Mouse (Mus musculus): Measurements from ENCODE around the gene Ankar. TPM values are rescaled to one million over a fixed set of nuclear protein-coding genes. Genes with fewer than 3 reads are reported as not detected.

Ankar gene
- polyA plus RNA-seq, 1 experiment from 2014 or later: not detected

DNA sequence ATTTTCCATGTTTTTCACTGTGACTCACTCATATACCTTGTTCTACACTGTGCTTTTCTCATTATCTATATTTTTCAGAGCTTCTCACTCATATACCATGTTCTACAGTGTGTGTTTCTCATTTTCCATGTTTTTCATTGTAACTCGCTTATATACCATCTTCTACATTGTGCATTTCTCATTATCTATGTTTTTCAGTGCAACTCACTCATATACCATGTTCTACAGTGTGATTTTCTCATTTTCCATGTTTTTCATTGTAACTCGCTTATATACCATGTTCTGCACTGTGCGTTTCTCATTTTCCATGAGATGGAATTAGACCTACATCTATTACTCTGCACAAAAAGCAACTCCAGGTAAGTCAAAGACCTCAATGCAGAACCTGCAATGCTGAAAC lies 4.1 kb downstream of the Ankar start:
- WGBS: 52% methylated on average over 3 of the region's 3 CpGs
- DNase-seq (ENCODE audit: low spot score): no peak
- no peaks in the 10 kb centered on the region for H3K4me1 ChIP-seq (replicated peaks; ENCODE audit: control insufficient read depth, insufficient read depth, low read length)
- no peaks in the 10 kb centered on the region for H3K27me3 ChIP-seq (ENCODE audit: control insufficient read depth, insufficient read depth, low read length)
- no peak overlapping the region for H3K27ac ChIP-seq (ENCODE audit: low read depth, low read length)
- no peak overlapping the region for H3K4me2 ChIP-seq (ENCODE audit: low read depth, low read length, severe bottlenecking)
- no peak overlapping the region for H3K4me3 ChIP-seq (ENCODE audit: low read depth, low read length)
- no peaks in the 10 kb centered on the region for H3K9me3 ChIP-seq (ENCODE audit: control insufficient read depth, low read length)
- no peaks in the 10 kb centered on the region for H3K36me3 ChIP-seq (ENCODE audit: control insufficient read depth, insufficient read depth, low read length)
- ATAC-seq (replicated peaks; ENCODE audit: low FRiP score): no peak
- no peak overlapping the region for H3K9ac ChIP-seq (ENCODE audit: low read length)

GRCm38 (mm10) chr1:72673070-72673469 lies 27.3 kb downstream of the Ankar start:
- Histone ChIP-seq H3K4me3 (ENCODE audit: low read depth, low read length) (no peak overlapping the region), H3K27ac (ENCODE audit: low read depth, low read length) (no peak overlapping the region), H3K9ac (ENCODE audit: low read length) (no peak overlapping the region), H3K4me2 (ENCODE audit: low read depth, low read length, severe bottlenecking) (no peak overlapping the region), H3K27me3 (ENCODE audit: control insufficient read depth, insufficient read depth, low read length) (no peaks in the 10 kb centered on the region), H3K9me3 (ENCODE audit: control insufficient read depth, low read length) (no peaks in the 10 kb centered on the region), H3K36me3 (ENCODE audit: control insufficient read depth, insufficient read depth, low read length) (no peaks in the 10 kb centered on the region), H3K4me1 (replicated peaks; ENCODE audit: control insufficient read depth, insufficient read depth, low read length) (no peaks in the 10 kb centered on the region)
- DNase-seq (ENCODE audit: low spot score): no peak
- ATAC-seq (replicated peaks; ENCODE audit: low FRiP score): no peak
- WGBS: 54% methylated on average over 3 of the region's 3 CpGs

DNA sequence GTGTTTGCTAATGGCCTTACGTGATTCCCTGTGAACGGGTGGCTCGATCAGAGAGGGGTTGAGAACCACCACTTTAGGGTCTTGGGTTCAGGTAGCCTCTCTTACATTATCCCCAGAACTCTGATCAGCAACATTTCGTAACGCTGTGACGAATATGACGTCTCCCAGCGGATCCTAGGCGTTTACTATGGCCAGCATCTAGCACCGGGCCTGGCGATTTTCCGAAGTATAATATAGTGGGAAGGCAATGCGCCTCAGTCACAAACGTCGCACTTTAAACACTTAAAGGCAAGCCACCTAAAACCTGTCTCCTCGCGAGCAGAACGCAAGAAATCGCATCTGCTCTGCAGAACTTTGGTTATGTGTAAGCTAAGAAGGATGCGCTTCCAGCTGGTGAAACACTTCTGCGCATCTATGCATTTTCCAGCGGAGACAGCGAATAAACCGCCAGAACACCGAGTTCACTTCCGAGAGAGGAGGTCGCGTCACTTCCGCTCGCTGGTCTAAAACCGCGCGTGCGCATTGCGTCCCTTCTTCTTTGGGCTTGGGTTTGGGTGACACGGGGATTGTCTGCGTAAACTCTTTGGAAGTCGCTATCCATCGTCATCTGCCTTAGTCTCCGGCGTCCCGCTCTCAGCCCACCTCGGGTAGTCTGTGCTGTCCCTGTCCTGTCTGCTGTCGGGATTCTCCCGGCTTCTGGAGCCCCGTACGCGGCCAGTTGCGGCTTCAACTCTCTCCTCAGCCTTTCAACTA lies 59.5 kb downstream of the Ankar start:
- no peaks in the 10 kb centered on the region for H3K27me3 ChIP-seq (ENCODE audit: control insufficient read depth, insufficient read depth, low read length)
- 39% methylated on average over 49 of the region's 49 CpGs for WGBS
- DNase-seq (ENCODE audit: low spot score): peak; percentile 85
- H3K36me3 ChIP-seq (ENCODE audit: control insufficient read depth, insufficient read depth, low read length): no peaks in the 10 kb centered on the region
- H3K9me3 ChIP-seq (ENCODE audit: control insufficient read depth, low read length): no peaks in the 10 kb centered on the region
- peak overlapping the region; percentile 22 for H3K4me3 ChIP-seq (ENCODE audit: low read depth, low read length)
- H3K4me2 ChIP-seq (ENCODE audit: low read depth, low read length, severe bottlenecking): peak overlapping the region; percentile 55
- no peak overlapping the region for H3K27ac ChIP-seq (ENCODE audit: low read depth, low read length)
- no peaks in the 10 kb centered on the region for H3K4me1 ChIP-seq (replicated peaks; ENCODE audit: control insufficient read depth, insufficient read depth, low read length)
- no peak overlapping the region for H3K9ac ChIP-seq (ENCODE audit: low read length)
- no peak; the same call in 1 of the 2 replicates for ATAC-seq (replicated peaks; ENCODE audit: low FRiP score)

DNA sequence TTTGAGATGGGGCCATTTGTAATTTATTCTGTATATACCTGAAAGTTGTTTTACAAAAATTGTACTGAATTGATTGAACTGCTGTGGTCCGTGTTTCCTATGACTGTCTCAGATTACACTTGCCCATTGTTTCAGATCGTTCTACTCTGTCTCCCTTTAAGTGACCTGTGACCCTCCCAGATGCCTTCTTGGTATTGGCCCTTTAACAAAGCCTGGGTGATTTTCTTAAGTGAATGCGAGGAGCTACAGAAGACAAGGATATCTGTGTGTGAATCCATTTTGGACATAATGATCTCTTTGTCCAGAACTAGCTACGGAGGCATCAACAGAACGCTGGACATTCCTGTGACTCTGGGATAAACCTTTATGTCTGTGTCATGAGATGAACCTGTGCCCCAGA lies 65.2 kb downstream of the Ankar start:
- no peak overlapping the region for H3K4me2 ChIP-seq (ENCODE audit: low read depth, low read length, severe bottlenecking)
- no peaks in the 10 kb centered on the region for H3K9me3 ChIP-seq (ENCODE audit: control insufficient read depth, low read length)
- ATAC-seq (replicated peaks; ENCODE audit: low FRiP score) (no peak), DNase-seq (ENCODE audit: low spot score) (no peak)
- no peak overlapping the region for H3K27ac ChIP-seq (ENCODE audit: low read depth, low read length)
- no peak overlapping the region for H3K4me3 ChIP-seq (ENCODE audit: low read depth, low read length)
- no peak overlapping the region for H3K9ac ChIP-seq (ENCODE audit: low read length)
- 27% methylated on average over 5 of the region's 5 CpGs for WGBS
- no peaks in the 10 kb centered on the region for H3K4me1 ChIP-seq (replicated peaks; ENCODE audit: control insufficient read depth, insufficient read depth, low read length)
- H3K36me3 ChIP-seq (ENCODE audit: control insufficient read depth, insufficient read depth, low read length): no peaks in the 10 kb centered on the region
- H3K27me3 ChIP-seq (ENCODE audit: control insufficient read depth, insufficient read depth, low read length): no peaks in the 10 kb centered on the region

GRCm38 (mm10) chr1:72612172-72612571 lies 88.2 kb downstream of the Ankar start:
- Histone ChIP-seq H3K36me3 (ENCODE audit: control insufficient read depth, insufficient read depth, low read length) (peaks cover 6% of the 10 kb centered on the region; the same call in 1 of the 2 replicates), H3K9me3 (ENCODE audit: control insufficient read depth, low read length) (no peaks in the 10 kb centered on the region), H3K4me3 (ENCODE audit: low read depth, low read length) (no peak overlapping the region), H3K27me3 (ENCODE audit: control insufficient read depth, insufficient read depth, low read length) (no peaks in the 10 kb centered on the region), H3K4me1 (replicated peaks; ENCODE audit: control insufficient read depth, insufficient read depth, low read length) (no peaks in the 10 kb centered on the region), H3K27ac (ENCODE audit: low read depth, low read length) (no peak overlapping the region), H3K9ac (ENCODE audit: low read length) (no peak overlapping the region), H3K4me2 (ENCODE audit: low read depth, low read length, severe bottlenecking) (no peak overlapping the region)
- no peak for ATAC-seq (replicated peaks; ENCODE audit: low FRiP score)
- 90% methylated on average over 6 of the region's 6 CpGs for WGBS
- no peak for DNase-seq (ENCODE audit: low spot score)

DNA sequence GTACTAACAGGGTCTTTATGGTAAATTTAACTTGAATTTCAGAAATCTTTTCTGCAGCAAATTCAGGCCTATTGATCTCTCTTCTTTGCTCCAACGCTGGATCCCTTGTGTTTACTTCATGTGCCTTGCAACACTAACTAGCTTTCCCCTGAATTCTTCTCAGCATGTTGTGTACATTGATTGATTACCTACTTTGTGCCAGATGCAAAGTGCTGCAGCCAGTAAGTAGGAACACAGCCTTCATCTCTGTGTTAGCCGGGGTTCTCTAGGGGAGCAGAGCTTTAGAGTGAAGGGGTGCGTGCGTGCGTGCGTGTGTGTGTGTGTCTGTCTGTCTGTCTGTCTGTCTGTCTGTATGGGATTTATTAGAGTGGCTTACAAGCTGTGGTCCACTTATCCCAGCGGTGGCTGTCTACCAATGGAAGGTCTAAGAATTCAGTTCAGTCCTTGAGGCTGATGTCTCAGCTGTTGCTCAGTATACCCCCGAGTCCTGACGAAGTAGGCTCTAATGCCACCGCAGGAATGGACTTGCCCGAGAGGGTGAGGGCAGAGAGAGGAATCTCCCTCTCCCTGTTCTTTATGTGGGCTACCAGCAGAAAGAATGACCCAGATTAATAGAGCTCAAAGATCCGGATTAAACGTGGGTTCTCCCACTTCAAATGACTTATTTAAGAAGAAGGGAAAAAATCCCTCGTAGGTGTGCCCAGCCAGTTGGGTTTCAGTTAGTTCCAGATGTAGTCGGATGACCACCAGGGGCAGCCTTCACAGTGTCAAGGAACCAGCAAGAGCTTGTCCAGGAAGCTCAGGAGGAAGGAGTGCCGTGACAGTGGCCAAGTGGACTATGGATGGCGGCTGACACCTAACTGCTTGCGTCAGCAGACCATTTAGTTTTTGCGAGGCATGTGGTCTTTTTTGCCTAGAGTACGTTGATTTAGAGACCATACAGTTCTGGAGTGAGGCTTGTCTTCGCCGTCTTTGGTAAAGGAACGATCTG lies 90.2 kb downstream of the Ankar start:
- Histone ChIP-seq H3K36me3 (ENCODE audit: control insufficient read depth, insufficient read depth, low read length) (peaks cover 3% of the 10 kb centered on the region; the same call in 1 of the 2 replicates), H3K4me2 (ENCODE audit: low read depth, low read length, severe bottlenecking) (no peak overlapping the region), H3K4me3 (ENCODE audit: low read depth, low read length) (no peak overlapping the region), H3K9ac (ENCODE audit: low read length) (no peak overlapping the region), H3K27ac (ENCODE audit: low read depth, low read length) (no peak overlapping the region), H3K9me3 (ENCODE audit: control insufficient read depth, low read length) (no peaks in the 10 kb centered on the region), H3K4me1 (replicated peaks; ENCODE audit: control insufficient read depth, insufficient read depth, low read length) (peaks cover 2% of the 10 kb centered on the region; the same call in 1 of the 2 replicates), H3K27me3 (ENCODE audit: control insufficient read depth, insufficient read depth, low read length) (no peaks in the 10 kb centered on the region)
- DNase-seq (ENCODE audit: low spot score): no peak
- no peak for ATAC-seq (replicated peaks; ENCODE audit: low FRiP score)
- 89% methylated on average over 23 of the region's 23 CpGs for WGBS

GRCm38 (mm10) chr1:72609129-72609528 lies 91.2 kb downstream of the Ankar start:
- DNase-seq (ENCODE audit: low spot score) (no peak), ATAC-seq (replicated peaks; ENCODE audit: low FRiP score) (no peak)
- 93% methylated on average over 10 of the region's 10 CpGs for WGBS
- no peak overlapping the region for H3K27ac ChIP-seq (ENCODE audit: low read depth, low read length)
- H3K4me3 ChIP-seq (ENCODE audit: low read depth, low read length): no peak overlapping the region
- H3K9me3 ChIP-seq (ENCODE audit: control insufficient read depth, low read length): no peaks in the 10 kb centered on the region
- peaks cover 2% of the 10 kb centered on the region; the same call in 1 of the 2 replicates for H3K4me1 ChIP-seq (replicated peaks; ENCODE audit: control insufficient read depth, insufficient read depth, low read length)
- no peaks in the 10 kb centered on the region for H3K27me3 ChIP-seq (ENCODE audit: control insufficient read depth, insufficient read depth, low read length)
- H3K4me2 ChIP-seq (ENCODE audit: low read depth, low read length, severe bottlenecking): no peak overlapping the region
- no peak overlapping the region for H3K9ac ChIP-seq (ENCODE audit: low read length)
- peaks cover 3% of the 10 kb centered on the region; the same call in 1 of the 2 replicates for H3K36me3 ChIP-seq (ENCODE audit: control insufficient read depth, insufficient read depth, low read length)

- Histone ChIP-seq H3K27ac (ENCODE audit: low read depth, low read length) (no peak overlapping the region), H3K4me3 (ENCODE audit: low read depth, low read length) (no peak overlapping the region), H3K4me1 (replicated peaks; ENCODE audit: control insufficient read depth, insufficient read depth, low read length) (peaks cover 2% of the 10 kb centered on the region; the same call in 1 of the 2 replicates), H3K9me3 (ENCODE audit: control insufficient read depth, low read length) (no peaks in the 10 kb centered on the region), H3K9ac (ENCODE audit: low read length) (no peak overlapping the region), H3K4me2 (ENCODE audit: low read depth, low read length, severe bottlenecking) (no peak overlapping the region), H3K36me3 (ENCODE audit: control insufficient read depth, insufficient read depth, low read length) (no peaks in the 10 kb centered on the region; the same call in 1 of the 2 replicates), H3K27me3 (ENCODE audit: control insufficient read depth, insufficient read depth, low read length) (no peaks in the 10 kb centered on the region)
- ATAC-seq (replicated peaks; ENCODE audit: low FRiP score): no peak; the same call in 1 of the 2 replicates
- no peak for DNase-seq (ENCODE audit: low spot score)
- 60% methylated on average over 12 of the region's 12 CpGs for WGBS
These were observed 94.1 kb downstream of the Ankar start for GRCm38 (mm10) chr1:72606186-72606673.

All from forebrain, embryonic 11.5 days (tissue).